Mouse (Mus musculus): ENCODE results near the gene Ppp4r3a. TPM values are rescaled to one million over a fixed set of nuclear protein-coding genes. Genes with fewer than 3 reads are reported as not detected.

Gene Ppp4r3a
- polyA plus RNA-seq, 1 experiment from 2014 or later = 18.9 TPM

GRCm38 (mm10) chr12:101028954-101029731 lies 54.4 kb downstream of the Ppp4r3a start, which contains the start of gene Ccdc88c:
Gene Ccdc88c, minus strand, starts transcription at chr12:101029056.
- peaks cover 57% of the 10 kb centered on the region for H3K4me1 ChIP-seq (replicated peaks)
- WGBS (ENCODE audit: insufficient replicate concordance) = 1% methylated on average over 50 of the region's 56 CpGs
- peak; percentile 85 for ATAC-seq (ENCODE audit: insufficient read depth)

GRCm38 (mm10) chr12:101028247-101028953 lies 55.1 kb downstream of the Ppp4r3a start:
- no peak for ATAC-seq (ENCODE audit: insufficient read depth)
- Histone ChIP-seq H3K4me3 (replicated peaks) (peak overlapping the region; percentile 89), H3K9ac (peak overlapping the region; percentile 95), H3K4me1 (replicated peaks) (peaks cover 64% of the 10 kb centered on the region), H3K27me3 (no peaks in the 10 kb centered on the region), H3K36me3 (replicated peaks) (peaks cover 6% of the 10 kb centered on the region), H3K27ac (replicated peaks) (peak overlapping the region; percentile 95), H3K4me2 (peak overlapping the region; percentile 98), H3K9me3 (replicated peaks) (no peaks in the 10 kb centered on the region)
- under 1% methylated on average over 67 of the region's 67 CpGs for WGBS (ENCODE audit: insufficient replicate concordance)

More at GRCm38 (mm10) chr12:101028954-101029731, 54.4 kb downstream of the Ppp4r3a start, which contains the start of gene Ccdc88c:
- peak within 1 kb of the TSS; percentile 89 for H3K4me3 ChIP-seq (replicated peaks)
- no peaks in the 10 kb centered on the region for H3K9me3 ChIP-seq (replicated peaks)
- peak within 1 kb of the TSS; percentile 95 for H3K9ac ChIP-seq
- peaks cover 6% of the 10 kb centered on the region for H3K36me3 ChIP-seq (replicated peaks)
- peak within 1 kb of the TSS; percentile 98 for H3K4me2 ChIP-seq
- no peaks in the 10 kb centered on the region for H3K27me3 ChIP-seq
- H3K27ac ChIP-seq (replicated peaks) = peak within 1 kb of the TSS; percentile 95

GRCm38 (mm10) chr12:101027451-101028246 lies 55.9 kb downstream of the Ppp4r3a start:
- Histone ChIP-seq H3K4me3 (replicated peaks) (peak overlapping the region; percentile 89), H3K4me2 (peak overlapping the region; percentile 98), H3K27me3 (no peaks in the 10 kb centered on the region), H3K27ac (replicated peaks) (peak overlapping the region; percentile 95), H3K9ac (peak overlapping the region; percentile 95), H3K9me3 (replicated peaks) (no peaks in the 10 kb centered on the region), H3K4me1 (replicated peaks) (peaks cover 70% of the 10 kb centered on the region), H3K36me3 (replicated peaks) (peaks cover 13% of the 10 kb centered on the region)
- 2% methylated on average over 19 of the region's 19 CpGs for WGBS (ENCODE audit: insufficient replicate concordance)
- no peak for ATAC-seq (ENCODE audit: insufficient read depth)

- H3K4me1 ChIP-seq (replicated peaks) = peaks cover 70% of the 10 kb centered on the region
- H3K4me3 ChIP-seq (replicated peaks) = peak overlapping the region; percentile 89
- peak overlapping the region; percentile 95 for H3K27ac ChIP-seq (replicated peaks)
- peak overlapping the region; percentile 98 for H3K4me2 ChIP-seq
- H3K36me3 ChIP-seq (replicated peaks) = peaks cover 20% of the 10 kb centered on the region
- WGBS (ENCODE audit: insufficient replicate concordance) = 40% methylated on average over 14 of the region's 14 CpGs
- no peaks in the 10 kb centered on the region for H3K9me3 ChIP-seq (replicated peaks)
- peak overlapping the region; percentile 95 for H3K9ac ChIP-seq
- no peaks in the 10 kb centered on the region for H3K27me3 ChIP-seq
- no peak for ATAC-seq (ENCODE audit: insufficient read depth)
These were observed 56.6 kb downstream of the Ppp4r3a start for GRCm38 (mm10) chr12:101026946-101027345.

GRCm38 (mm10) chr12:101026518-101026917 lies 57.0 kb downstream of the Ppp4r3a start:
- Histone ChIP-seq H3K27me3 (no peaks in the 10 kb centered on the region), H3K9me3 (replicated peaks) (no peaks in the 10 kb centered on the region), H3K9ac (peak overlapping the region; percentile 95), H3K27ac (replicated peaks) (peak overlapping the region; percentile 95), H3K36me3 (replicated peaks) (peaks cover 25% of the 10 kb centered on the region), H3K4me2 (peak overlapping the region; percentile 98), H3K4me3 (replicated peaks) (peak overlapping the region; percentile 89), H3K4me1 (replicated peaks) (peaks cover 70% of the 10 kb centered on the region)
- ATAC-seq (ENCODE audit: insufficient read depth) = no peak
- 36% methylated on average over 7 of the region's 7 CpGs for WGBS (ENCODE audit: insufficient replicate concordance)

GRCm38 (mm10) chr12:101026025-101026424 lies 57.5 kb downstream of the Ppp4r3a start:
- H3K4me1 ChIP-seq (replicated peaks) = peaks cover 71% of the 10 kb centered on the region
- H3K9me3 ChIP-seq (replicated peaks) = no peaks in the 10 kb centered on the region
- peak overlapping the region; percentile 95 for H3K27ac ChIP-seq (replicated peaks)
- no peaks in the 10 kb centered on the region for H3K27me3 ChIP-seq
- ATAC-seq (ENCODE audit: insufficient read depth) = no peak
- WGBS (ENCODE audit: insufficient replicate concordance) = 15% methylated on average over 4 of the region's 4 CpGs
- peaks cover 30% of the 10 kb centered on the region for H3K36me3 ChIP-seq (replicated peaks)
- H3K4me2 ChIP-seq = peak overlapping the region; percentile 98
- peak overlapping the region; percentile 95; the same call in 1 of the 2 replicates for H3K9ac ChIP-seq
- H3K4me3 ChIP-seq (replicated peaks) = peak overlapping the region; percentile 89

GRCm38 (mm10) chr12:101025379-101025778 lies 58.1 kb downstream of the Ppp4r3a start:
- H3K4me2 ChIP-seq = peak overlapping the region; percentile 98
- peak; percentile 75 for ATAC-seq (ENCODE audit: insufficient read depth)
- peak overlapping the region; percentile 95 for H3K27ac ChIP-seq (replicated peaks)
- WGBS (ENCODE audit: insufficient replicate concordance) = 10% methylated on average over 7 of the region's 7 CpGs
- H3K9me3 ChIP-seq (replicated peaks) = no peaks in the 10 kb centered on the region
- H3K4me3 ChIP-seq (replicated peaks) = peak overlapping the region; percentile 89
- H3K4me1 ChIP-seq (replicated peaks) = peaks cover 74% of the 10 kb centered on the region
- H3K36me3 ChIP-seq (replicated peaks) = peaks cover 36% of the 10 kb centered on the region
- H3K9ac ChIP-seq = peak overlapping the region; percentile 95
- no peaks in the 10 kb centered on the region for H3K27me3 ChIP-seq

- Histone ChIP-seq H3K4me1 (replicated peaks) (peaks cover 77% of the 10 kb centered on the region), H3K27ac (replicated peaks) (peak overlapping the region; percentile 95), H3K4me2 (peak overlapping the region; percentile 98), H3K9me3 (replicated peaks) (no peaks in the 10 kb centered on the region), H3K27me3 (no peaks in the 10 kb centered on the region), H3K36me3 (replicated peaks) (peaks cover 42% of the 10 kb centered on the region), H3K4me3 (replicated peaks) (peak overlapping the region; percentile 89), H3K9ac (peak overlapping the region; percentile 44)
- peak; percentile 3; the same call in 1 of the 2 replicates for ATAC-seq (ENCODE audit: insufficient read depth)
- 40% methylated on average over 8 of the region's 8 CpGs for WGBS (ENCODE audit: insufficient replicate concordance)
These were observed 58.7 kb downstream of the Ppp4r3a start for GRCm38 (mm10) chr12:101024824-101025223.

- H3K4me1 ChIP-seq (replicated peaks) = peaks cover 78% of the 10 kb centered on the region
- ATAC-seq (ENCODE audit: insufficient read depth) = no peak
- 87% methylated on average over 11 of the region's 11 CpGs for WGBS (ENCODE audit: insufficient replicate concordance)
These were observed 60.4 kb downstream of the Ppp4r3a start for GRCm38 (mm10) chr12:101023143-101023542.

GRCm38 (mm10) chr12:101022353-101022752 lies 61.1 kb downstream of the Ppp4r3a start:
- 90% methylated on average over 8 of the region's 8 CpGs for WGBS (ENCODE audit: insufficient replicate concordance)
- Histone ChIP-seq H3K36me3 (replicated peaks) (peaks cover 45% of the 10 kb centered on the region), H3K27ac (replicated peaks) (no peak overlapping the region), H3K27me3 (no peaks in the 10 kb centered on the region), H3K9ac (no peak overlapping the region), H3K4me3 (replicated peaks) (no peak overlapping the region), H3K4me1 (replicated peaks) (peaks cover 78% of the 10 kb centered on the region), H3K9me3 (replicated peaks) (no peaks in the 10 kb centered on the region), H3K4me2 (no peak overlapping the region)
- ATAC-seq (ENCODE audit: insufficient read depth) = no peak

More at GRCm38 (mm10) chr12:101023143-101023542, 60.4 kb downstream of the Ppp4r3a start:
- peaks cover 45% of the 10 kb centered on the region for H3K36me3 ChIP-seq (replicated peaks)
- H3K27ac ChIP-seq (replicated peaks) = no peak overlapping the region
- no peaks in the 10 kb centered on the region for H3K9me3 ChIP-seq (replicated peaks)
- H3K27me3 ChIP-seq = no peaks in the 10 kb centered on the region
- H3K4me2 ChIP-seq = no peak overlapping the region
- H3K9ac ChIP-seq = no peak overlapping the region
- H3K4me3 ChIP-seq (replicated peaks) = no peak overlapping the region
